Mouse (Mus musculus): ENCODE measurements around the gene Rbks. TPM values are rescaled to one million over a fixed set of nuclear protein-coding genes. Genes with fewer than 3 reads are reported as not detected.

The Rbks gene
- polyA plus RNA-seq, 1 experiment from 2014 or later = 4.2 TPM

GRCm38 (mm10) chr5:31581263-31581662 lies 116.2 kb downstream of the Rbks start:
- H3K9ac ChIP-seq = no peak overlapping the region
- H3K27me3 ChIP-seq = no peaks in the 10 kb centered on the region
- 65% methylated on average over 6 of the region's 6 CpGs for WGBS
- H3K4me2 ChIP-seq (replicated peaks) = no peak overlapping the region
- ATAC-seq (ENCODE audit: insufficient number of reproducible peaks, low FRiP score, low TSS enrichment, low read depth) = no peak
- no peaks in the 10 kb centered on the region for H3K4me1 ChIP-seq
- H3K27ac ChIP-seq (replicated peaks) = no peak overlapping the region
- H3K9me3 ChIP-seq (replicated peaks) = no peaks in the 10 kb centered on the region
- H3K36me3 ChIP-seq = no peaks in the 10 kb centered on the region
- no peak overlapping the region for H3K4me3 ChIP-seq (replicated peaks)

DNA sequence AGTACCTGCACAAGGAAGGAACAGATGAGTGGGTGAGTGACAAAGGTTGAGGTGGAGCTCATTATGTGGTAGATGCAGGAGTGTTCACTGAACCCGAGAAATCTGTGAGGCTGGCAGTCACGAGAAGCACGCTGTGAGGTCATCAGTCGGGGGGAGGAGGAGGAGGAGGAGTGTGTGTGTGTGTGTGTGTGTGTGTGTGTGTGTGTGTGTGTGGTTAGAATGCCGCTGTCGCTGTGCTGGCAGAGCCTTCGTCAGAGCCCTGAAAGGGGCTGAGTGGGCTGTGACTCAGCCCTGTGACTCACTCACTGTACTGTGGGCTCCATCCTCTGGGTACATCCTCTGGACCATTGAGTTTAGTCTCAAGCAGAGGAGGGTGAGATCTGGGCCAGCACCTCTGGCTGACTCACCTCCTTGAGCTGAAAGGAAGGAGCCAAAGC lies 120.9 kb downstream of the Rbks start:
- H3K27ac ChIP-seq (replicated peaks) = no peak overlapping the region
- no peak overlapping the region for H3K4me3 ChIP-seq (replicated peaks)
- no peaks in the 10 kb centered on the region for H3K9me3 ChIP-seq (replicated peaks)
- peaks cover 2% of the 10 kb centered on the region for H3K4me1 ChIP-seq
- H3K9ac ChIP-seq = no peak overlapping the region
- 84% methylated on average over 7 of the region's 7 CpGs for WGBS
- H3K4me2 ChIP-seq (replicated peaks) = no peak overlapping the region
- no peak for ATAC-seq (ENCODE audit: insufficient number of reproducible peaks, low FRiP score, low TSS enrichment, low read depth)
- H3K36me3 ChIP-seq = no peaks in the 10 kb centered on the region
- no peaks in the 10 kb centered on the region for H3K27me3 ChIP-seq

Small RNAs within 50 kb of the gene (microRNA-seq; reads per million reads assigned to microRNA genes)
- gene Mir3473e (ENCODE audit: borderline number of aligned reads) = not detected

Other genes with a start within 250 kb of the Rbks start
- gene Zfp512, start 245.2 kb downstream of the Rbks start, polyA plus RNA-seq (2015; fragmentation: Nextera tagmentation; extraction: Ambion mirVana) = 50.0 and 51.9 TPM in 2 replicates
- gene 4930548H24Rik, start 211.9 kb downstream of the Rbks start, polyA plus RNA-seq (2015; fragmentation: Nextera tagmentation; extraction: Ambion mirVana) = 0.15 TPM in 1 of 2 replicates, not detected in the other
- gene Gpn1, start 202.9 kb downstream of the Rbks start, polyA plus RNA-seq (2015; fragmentation: Nextera tagmentation; extraction: Ambion mirVana) = 53.7 and 56.9 TPM in 2 replicates
- 32.7 and 34.0 TPM in 2 replicates for gene Slc4a1ap, start 170.6 kb downstream of the Rbks start, polyA plus RNA-seq (2015; fragmentation: Nextera tagmentation; extraction: Ambion mirVana)
- 23.7 and 25.2 TPM in 2 replicates for gene Supt7l, start 169.8 kb downstream of the Rbks start, polyA plus RNA-seq (2015; fragmentation: Nextera tagmentation; extraction: Ambion mirVana)
- gene Mrpl33, start 100.7 kb downstream of the Rbks start, polyA plus RNA-seq (2015; fragmentation: Nextera tagmentation; extraction: Ambion mirVana) = 283 and 287 TPM in 2 replicates
- gene Babam2, start 57 bp upstream of the Rbks start, polyA plus RNA-seq (2015; fragmentation: Nextera tagmentation; extraction: Ambion mirVana) = 50.6 and 56.0 TPM in 2 replicates

All from embryonic facial prominence, embryonic 15.5 days (tissue).